Comparison of ENCODE assay signal across 8 mouse cellular contexts in the genomic region with DNA sequence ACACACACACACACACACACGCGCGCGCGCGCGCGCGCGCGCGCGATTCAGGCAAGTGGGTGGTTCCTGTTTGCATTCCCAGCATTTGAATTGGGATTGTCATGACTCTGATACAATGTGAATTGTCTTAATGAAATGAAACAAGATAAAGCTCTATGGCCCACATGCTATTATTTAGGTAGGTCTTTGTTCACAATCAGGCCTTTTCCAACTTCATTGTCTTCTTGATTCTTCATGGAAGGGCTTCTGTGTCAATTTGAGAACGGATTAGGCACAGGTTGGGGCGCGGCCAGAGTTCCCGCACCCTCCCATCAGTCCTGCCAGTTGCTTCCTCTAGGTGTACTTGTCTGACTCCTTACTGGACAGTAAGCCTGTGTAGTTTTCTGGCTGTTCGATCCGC. TPM values are rescaled to one million over a fixed set of nuclear protein-coding genes. Genes with fewer than 3 reads are reported as not detected.
DNase-seq lines count a peak whose midpoint lies in the region; ATAC-seq and TF ChIP-seq lines count a peak whose summit lies in the region.

No protein-coding gene starts in this region.

- peak; percentile 54; the same call in 1 of the 2 replicates for ATAC-seq in hindbrain, embryonic 14.5 days (ENCODE audit: low FRiP score)
- peak; percentile 74 for ATAC-seq in midbrain, embryonic 15.5 days (replicated peaks)

- no peak for TF ChIP-seq CTCF in cortical plate, adult 2 months (IDR thresholded peaks at IDR 0.05; ENCODE audit: extremely low read depth, insufficient read depth, low read length)

- WGBS in hindbrain, embryonic 14.5 days, result 51% methylated on average over 19 of the region's 19 CpGs
- 52% methylated on average over 19 of the region's 19 CpGs for WGBS in midbrain, embryonic 15.5 days

- no peak overlapping the region for H3K27ac ChIP-seq in cortical plate, adult 2 months (ENCODE audit: insufficient read depth, low read length)
- no peak overlapping the region for H3K27ac ChIP-seq in hindbrain, embryonic 14.5 days
- 0 out of 2 replicates have a peak overlapping the region, but pooled peaks have one; percentile 52 for H3K27ac ChIP-seq in midbrain, embryonic 15.5 days

- H3K27me3 ChIP-seq in hindbrain, embryonic 14.5 days (ENCODE audit: control insufficient read depth, insufficient read depth, low read length), result no peaks in the 10 kb centered on the region
- no peaks in the 10 kb centered on the region for H3K27me3 ChIP-seq in midbrain, embryonic 15.5 days (replicated peaks)

- TF ChIP-seq POLR2A in cortical plate, adult 2 months (IDR thresholded peaks at IDR 0.05; ENCODE audit: extremely low read depth, insufficient read depth, low read length), result no peak

- peak overlapping the region; percentile 59 for H3K4me2 ChIP-seq in hindbrain, embryonic 14.5 days (replicated peaks)
- H3K4me2 ChIP-seq in midbrain, embryonic 15.5 days, result peak overlapping the region; percentile 59

- DNase-seq in heart, adult 11 months, result peak; percentile 73
- no peak for DNase-seq in heart, postnatal 14 days
- DNase-seq in hindbrain, embryonic 14.5 days (ENCODE audit: low spot score), result no peak
- DNase-seq in right cerebral cortex, postnatal 10 days (ENCODE audit: low spot score in 2 of 2), result no peak
- no peak for DNase-seq in adrenal gland, postnatal 25 days
- no peak for DNase-seq in thymus, postnatal 25 days

- peaks cover 2% of the 10 kb centered on the region; the same call in 1 of the 2 replicates for H3K4me1 ChIP-seq in cortical plate, adult 2 months (ENCODE audit: control insufficient read depth, insufficient read depth, low read length)
- no peaks in the 10 kb centered on the region for H3K4me1 ChIP-seq in hindbrain, embryonic 14.5 days (replicated peaks; ENCODE audit: control insufficient read depth, insufficient read depth, low read length)
- H3K4me1 ChIP-seq in midbrain, embryonic 15.5 days, result peaks cover 9% of the 10 kb centered on the region; the same call in 1 of the 2 replicates

- peak overlapping the region; percentile 14; the same call in 1 of the 2 replicates for H3K4me3 ChIP-seq in cortical plate, adult 2 months (ENCODE audit: insufficient read depth, low read length)
- peak overlapping the region; percentile 25 for H3K4me3 ChIP-seq in hindbrain, embryonic 14.5 days (replicated peaks; ENCODE audit: low read length)
- peak overlapping the region; percentile 30 for H3K4me3 ChIP-seq in midbrain, embryonic 15.5 days

- no peaks in the 10 kb centered on the region for H3K36me3 ChIP-seq in hindbrain, embryonic 14.5 days (replicated peaks; ENCODE audit: control insufficient read depth, insufficient read depth)
- no peaks in the 10 kb centered on the region for H3K36me3 ChIP-seq in midbrain, embryonic 15.5 days (replicated peaks)

- H3K9ac ChIP-seq in hindbrain, embryonic 14.5 days, result peak overlapping the region; percentile 49
- H3K9ac ChIP-seq in midbrain, embryonic 15.5 days, result peak overlapping the region; percentile 14; the same call in 1 of the 2 replicates

- intact Hi-C loops in heart, postnatal 14 days (cut with DNase I), result loop anchor here (5.0 kb wide), 1 partner anchor 158 kb away; no protein-coding TSS in a partner anchor

- H3K9me3 ChIP-seq in hindbrain, embryonic 14.5 days (ENCODE audit: control insufficient read depth, low read length), result no peaks in the 10 kb centered on the region
- no peaks in the 10 kb centered on the region for H3K9me3 ChIP-seq in midbrain, embryonic 15.5 days

RNA-seq across cellular contexts. Expression of gene Birc3, which starts 41.0 kb away (rescaled TPM):
- 10 to 100 TPM in 1 of 2 experiments, 1 to 10 TPM in 1; 8.9 to 10.3 TPM for total RNA-seq in heart, postnatal 14 days (2021)
- polyA plus RNA-seq in cortical plate, adult 2 months (2012; rRNA removed), result 1.9 and 2.6 TPM in 2 replicates
- 1.7 and 2.7 TPM in 2 replicates for polyA plus RNA-seq in hindbrain, embryonic 14.5 days (2014; fragmentation: Nextera tagmentation; extraction: Ambion mirVana)
- 2.3 and 2.7 TPM in 2 replicates for polyA plus RNA-seq in midbrain, embryonic 15.5 days (2015; fragmentation: Nextera tagmentation; extraction: Ambion mirVana)
- total RNA-seq in adrenal gland, postnatal 25 days (2021), result 36.9 and 44.4 TPM in 2 replicates
